Mouse (Mus musculus) embryonic facial prominence, embryonic 12.5 days (tissue): ENCODE data around the gene Syn2. TPM values are rescaled to one million over a fixed set of nuclear protein-coding genes. Genes with fewer than 3 reads are reported as not detected.

ENCODE experiments used
- ATAC-seq: fragments of 200-750 bp; cut with Nextera tagmentation; 2 replicates; pipeline ENCODE4 v1.8.0; 2017; ENCODE audit not compliant: insufficient number of reproducible peaks, insufficient read depth, low FRiP score, low TSS enrichment
- H3K27ac ChIP-seq: fragments of 300-500 bp; sonication (generic); 2 replicates; pipeline ENCODE4 v1.5.1; 2016; ENCODE audit warnings: mild to moderate bottlenecking
- H3K27me3 ChIP-seq: fragments of 300-500 bp; sonication (generic); 2 replicates; pipeline ENCODE4 v1.6.1; 2016; ENCODE audit warnings: mild to moderate bottlenecking, moderate library complexity
- H3K36me3 ChIP-seq: fragments of 300-500 bp; sonication (generic); 2 replicates; pipeline ENCODE4 v1.6.1; 2016; ENCODE audit warnings: mild to moderate bottlenecking
- H3K4me1 ChIP-seq: fragments of 300-500 bp; sonication (generic); 2 replicates; pipeline ENCODE4 v1.6.1; 2016
- H3K4me2 ChIP-seq: fragments of 300-500 bp; sonication (generic); replicated peaks from 2 replicates; pipeline ENCODE4 v1.6.1; 2016; ENCODE audit warnings: mild to moderate bottlenecking, moderate library complexity
- H3K4me3 ChIP-seq: fragments of 300-500 bp; sonication (generic); 2 replicates; pipeline ENCODE4 v1.5.1; 2016; ENCODE audit warnings: mild to moderate bottlenecking
- H3K9ac ChIP-seq: fragments of 300-500 bp; sonication (generic); 2 replicates; pipeline ENCODE4 v1.6.1; 2016; ENCODE audit warnings: mild to moderate bottlenecking, moderate library complexity
- H3K9me3 ChIP-seq: fragments of 300-500 bp; sonication (generic); 2 replicates; pipeline ENCODE4 v1.6.1; 2016; ENCODE audit warnings: mild to moderate bottlenecking, moderate library complexity
- WGBS: fragments of 180-500 bp; shearing (Covaris S2); methylation state at CpG from one replicate; pipeline ENCODE4 v1.1.7; 2016; 5-methylcytosine and 5-hydroxymethylcytosine counted together
- polyA plus RNA-seq: library from polyadenylated mRNA; unstranded; fragments of >200 nt; fragmentation: Nextera tagmentation; extraction: Ambion mirVana; gene quantifications from 2 replicates; pipeline ENCODE4 v1.2.1, GENCODE M21; 2016

Syn2 gene
- polyA plus RNA-seq, 1 experiment from 2014 or later = 5.6 TPM

GRCm38 (mm10) chr6:115181094-115181493 is 46.4 kb downstream of the Syn2 start:
- no peak overlapping the region for H3K4me3 ChIP-seq
- H3K27ac ChIP-seq = no peak overlapping the region
- H3K9ac ChIP-seq = no peak overlapping the region
- H3K4me2 ChIP-seq = no peak overlapping the region
- H3K27me3 ChIP-seq = no peaks in the 10 kb centered on the region
- no peaks in the 10 kb centered on the region for H3K36me3 ChIP-seq
- 77% methylated on average over 2 of the region's 2 CpGs for WGBS
- no peaks in the 10 kb centered on the region for H3K4me1 ChIP-seq
- no peaks in the 10 kb centered on the region for H3K9me3 ChIP-seq
- no peak for ATAC-seq

- no peaks in the 10 kb centered on the region for H3K36me3 ChIP-seq
- no peak overlapping the region for H3K4me2 ChIP-seq
- no peak overlapping the region for H3K4me3 ChIP-seq
- H3K4me1 ChIP-seq = no peaks in the 10 kb centered on the region
- ATAC-seq = no peak
- 58% methylated on average over 7 of the region's 7 CpGs for WGBS
- no peaks in the 10 kb centered on the region for H3K27me3 ChIP-seq
- no peak overlapping the region for H3K9ac ChIP-seq
- H3K27ac ChIP-seq = no peak overlapping the region
- no peaks in the 10 kb centered on the region for H3K9me3 ChIP-seq
These were observed 56.4 kb downstream of the Syn2 start for GRCm38 (mm10) chr6:115191111-115191510.

GRCm38 (mm10) chr6:115200753-115201152 is 66.1 kb downstream of the Syn2 start:
- no peak overlapping the region for H3K4me2 ChIP-seq

GRCm38 (mm10) chr6:115203029-115203428 is 68.3 kb downstream of the Syn2 start:
- 73% methylated on average over 3 of the region's 3 CpGs for WGBS
- ATAC-seq = no peak
- no peak overlapping the region for H3K4me3 ChIP-seq

More at GRCm38 (mm10) chr6:115200753-115201152, 66.1 kb downstream of the Syn2 start:
- Histone ChIP-seq H3K36me3 (no peaks in the 10 kb centered on the region), H3K9ac (no peak overlapping the region), H3K9me3 (no peaks in the 10 kb centered on the region), H3K27me3 (no peaks in the 10 kb centered on the region), H3K4me3 (no peak overlapping the region), H3K27ac (no peak overlapping the region), H3K4me1 (no peaks in the 10 kb centered on the region)
- WGBS = 87% methylated on average over 3 of the region's 3 CpGs
- no peak for ATAC-seq

GRCm38 (mm10) chr6:115210187-115210586 is 75.5 kb downstream of the Syn2 start:
- H3K4me1 ChIP-seq = no peaks in the 10 kb centered on the region
- 69% methylated on average over 2 of the region's 2 CpGs for WGBS

More at GRCm38 (mm10) chr6:115203029-115203428, 68.3 kb downstream of the Syn2 start:
- no peaks in the 10 kb centered on the region for H3K4me1 ChIP-seq
- H3K4me2 ChIP-seq = no peak overlapping the region
- H3K27ac ChIP-seq = no peak overlapping the region
- no peak overlapping the region for H3K9ac ChIP-seq
- no peaks in the 10 kb centered on the region for H3K27me3 ChIP-seq
- H3K9me3 ChIP-seq = no peaks in the 10 kb centered on the region
- H3K36me3 ChIP-seq = no peaks in the 10 kb centered on the region

GRCm38 (mm10) chr6:115210820-115211219 is 76.1 kb downstream of the Syn2 start:
- no peak overlapping the region for H3K9ac ChIP-seq
- no peak overlapping the region for H3K4me3 ChIP-seq
- no peaks in the 10 kb centered on the region for H3K9me3 ChIP-seq
- no peak overlapping the region for H3K27ac ChIP-seq
- no peaks in the 10 kb centered on the region for H3K36me3 ChIP-seq
- 65% methylated on average over 3 of the region's 3 CpGs for WGBS
- no peak for ATAC-seq
- H3K27me3 ChIP-seq = no peaks in the 10 kb centered on the region
- no peak overlapping the region for H3K4me2 ChIP-seq
- no peaks in the 10 kb centered on the region for H3K4me1 ChIP-seq

More at GRCm38 (mm10) chr6:115210187-115210586, 75.5 kb downstream of the Syn2 start:
- no peaks in the 10 kb centered on the region for H3K27me3 ChIP-seq
- H3K9me3 ChIP-seq = no peaks in the 10 kb centered on the region
- H3K9ac ChIP-seq = no peak overlapping the region
- no peak overlapping the region for H3K27ac ChIP-seq
- no peak for ATAC-seq
- H3K4me3 ChIP-seq = no peak overlapping the region
- no peak overlapping the region for H3K4me2 ChIP-seq
- H3K36me3 ChIP-seq = no peaks in the 10 kb centered on the region

GRCm38 (mm10) chr6:115212132-115212903 is 77.6 kb downstream of the Syn2 start:
- ATAC-seq = no peak
- WGBS = 47% methylated on average over 5 of the region's 5 CpGs
- no peak overlapping the region for H3K4me2 ChIP-seq
- H3K27me3 ChIP-seq = no peaks in the 10 kb centered on the region
- no peaks in the 10 kb centered on the region for H3K36me3 ChIP-seq
- H3K27ac ChIP-seq = no peak overlapping the region
- H3K4me3 ChIP-seq = no peak overlapping the region
- no peaks in the 10 kb centered on the region for H3K9me3 ChIP-seq
- no peak overlapping the region for H3K9ac ChIP-seq
- H3K4me1 ChIP-seq = no peaks in the 10 kb centered on the region

GRCm38 (mm10) chr6:115213129-115213528 is 78.4 kb downstream of the Syn2 start:
- H3K9me3 ChIP-seq = no peaks in the 10 kb centered on the region
- 36% methylated on average over 5 of the region's 5 CpGs for WGBS
- H3K9ac ChIP-seq = no peak overlapping the region
- H3K27me3 ChIP-seq = no peaks in the 10 kb centered on the region
- no peak overlapping the region for H3K4me2 ChIP-seq
- no peaks in the 10 kb centered on the region for H3K4me1 ChIP-seq
- H3K27ac ChIP-seq = no peak overlapping the region
- no peak for ATAC-seq
- H3K36me3 ChIP-seq = no peaks in the 10 kb centered on the region
- no peak overlapping the region for H3K4me3 ChIP-seq

- Histone ChIP-seq H3K4me3 (no peak overlapping the region), H3K9me3 (no peaks in the 10 kb centered on the region), H3K27ac (no peak overlapping the region), H3K9ac (no peak overlapping the region), H3K4me1 (peaks cover 7% of the 10 kb centered on the region; the same call in 1 of the 2 replicates), H3K27me3 (no peaks in the 10 kb centered on the region), H3K36me3 (no peaks in the 10 kb centered on the region), H3K4me2 (no peak overlapping the region)
- 83% methylated on average over 8 of the region's 8 CpGs for WGBS
- no peak for ATAC-seq
These were observed 86.5 kb downstream of the Syn2 start for GRCm38 (mm10) chr6:115221215-115221641.

- Histone ChIP-seq H3K4me3 (no peak overlapping the region), H3K4me2 (no peak overlapping the region), H3K9me3 (no peaks in the 10 kb centered on the region), H3K27me3 (no peaks in the 10 kb centered on the region), H3K36me3 (no peaks in the 10 kb centered on the region), H3K9ac (no peak overlapping the region), H3K27ac (no peak overlapping the region), H3K4me1 (peaks cover 7% of the 10 kb centered on the region; the same call in 1 of the 2 replicates)
- no peak for ATAC-seq
- WGBS = 58% methylated on average over 3 of the region's 3 CpGs
These were observed 90.8 kb downstream of the Syn2 start for GRCm38 (mm10) chr6:115225519-115225918.

- no peak for ATAC-seq
- H3K4me3 ChIP-seq = no peak within 1 kb of the TSS
- H3K9me3 ChIP-seq = no peaks in the 10 kb centered on the region
- no peak within 1 kb of the TSS for H3K9ac ChIP-seq
- no peaks in the 10 kb centered on the region for H3K27me3 ChIP-seq
- H3K4me1 ChIP-seq = peaks cover 7% of the 10 kb centered on the region; the same call in 1 of the 2 replicates
- H3K27ac ChIP-seq = no peak within 1 kb of the TSS
- H3K4me2 ChIP-seq = no peak within 1 kb of the TSS
- no peaks in the 10 kb centered on the region for H3K36me3 ChIP-seq
- 74% methylated on average over 4 of the region's 4 CpGs for WGBS
These were observed 92.3 kb downstream of the Syn2 start, which contains the start of gene Gm17482 for GRCm38 (mm10) chr6:115227043-115227442. Gene Gm17482, plus strand, starts transcription at chr6:115227343.

- H3K36me3 ChIP-seq = no peaks in the 10 kb centered on the region
- no peak for ATAC-seq
- WGBS = 11% methylated on average over 2 of the region's 2 CpGs
These were observed 92.8 kb downstream of the Syn2 start for GRCm38 (mm10) chr6:115227529-115227928.

More at GRCm38 (mm10) chr6:115227529-115227928, 92.8 kb downstream of the Syn2 start:
- Histone ChIP-seq H3K27ac (no peak overlapping the region), H3K4me2 (no peak overlapping the region), H3K4me3 (no peak overlapping the region), H3K9ac (no peak overlapping the region), H3K27me3 (no peaks in the 10 kb centered on the region), H3K4me1 (peaks cover 7% of the 10 kb centered on the region; the same call in 1 of the 2 replicates), H3K9me3 (no peaks in the 10 kb centered on the region)
